Mouse (Mus musculus): ENCODE results near the gene Gm17334. TPM values are rescaled to one million over a fixed set of nuclear protein-coding genes. Genes with fewer than 3 reads are reported as not detected.
A peak's percentile ranks its signal among the peaks of the same experiment; 100 is the strongest.

Gm17334 gene
- total RNA-seq, 1 experiment from 2014 or later = not detected

GRCm38 (mm10) chr11:53758791-53759351, 14.1 kb downstream of the Gm17334 start:
- ATAC-seq (replicated peaks; ENCODE audit: insufficient number of reproducible peaks, low FRiP score, low TSS enrichment, poor library complexity, severe bottlenecking) = no peak

- 0 out of 2 replicates have a peak, but pooled peaks have one; percentile 27 for ATAC-seq (replicated peaks; ENCODE audit: insufficient number of reproducible peaks, low FRiP score, low TSS enrichment, poor library complexity, severe bottlenecking)
Measured at GRCm38 (mm10) chr11:53758033-53758432, 15.0 kb downstream of the Gm17334 start.

- ATAC-seq (replicated peaks; ENCODE audit: insufficient number of reproducible peaks, low FRiP score, low TSS enrichment, poor library complexity, severe bottlenecking) = no peak
Measured at GRCm38 (mm10) chr11:53757612-53758011, 15.4 kb downstream of the Gm17334 start.

DNA sequence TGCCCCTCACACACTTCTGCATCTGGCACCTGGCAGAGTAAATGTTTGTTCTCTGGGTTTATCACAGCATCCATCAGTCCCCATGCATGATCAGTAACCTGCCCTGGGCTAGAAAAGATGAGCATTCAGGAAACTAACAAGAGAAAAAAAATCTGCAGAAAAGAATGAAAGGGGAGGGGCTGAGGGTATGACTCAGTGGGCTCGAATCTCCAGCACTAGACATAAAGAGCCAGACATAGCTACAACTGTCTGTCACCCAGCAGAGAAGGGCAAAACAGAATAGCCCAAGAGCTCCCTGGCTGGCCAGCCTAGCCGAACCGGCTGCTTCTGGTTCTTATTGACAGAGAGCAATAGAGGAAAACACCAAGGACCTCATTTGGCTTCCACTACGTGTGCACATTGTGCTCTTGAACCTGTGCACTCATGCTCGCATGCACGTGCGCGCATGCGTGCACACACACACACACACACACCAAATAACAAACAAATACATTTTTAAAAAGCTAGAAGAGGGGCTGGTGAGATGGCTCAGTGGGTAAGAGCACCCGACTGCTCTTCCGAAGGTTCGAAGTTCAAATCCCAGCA, 17.9 kb downstream of the Gm17334 start:
- no peak for ATAC-seq (replicated peaks; ENCODE audit: insufficient number of reproducible peaks, low FRiP score, low TSS enrichment, poor library complexity, severe bottlenecking)

- ATAC-seq (replicated peaks; ENCODE audit: insufficient number of reproducible peaks, low FRiP score, low TSS enrichment, poor library complexity, severe bottlenecking) = no peak
Measured at GRCm38 (mm10) chr11:53749716-53750352, 23.2 kb downstream of the Gm17334 start.

DNA sequence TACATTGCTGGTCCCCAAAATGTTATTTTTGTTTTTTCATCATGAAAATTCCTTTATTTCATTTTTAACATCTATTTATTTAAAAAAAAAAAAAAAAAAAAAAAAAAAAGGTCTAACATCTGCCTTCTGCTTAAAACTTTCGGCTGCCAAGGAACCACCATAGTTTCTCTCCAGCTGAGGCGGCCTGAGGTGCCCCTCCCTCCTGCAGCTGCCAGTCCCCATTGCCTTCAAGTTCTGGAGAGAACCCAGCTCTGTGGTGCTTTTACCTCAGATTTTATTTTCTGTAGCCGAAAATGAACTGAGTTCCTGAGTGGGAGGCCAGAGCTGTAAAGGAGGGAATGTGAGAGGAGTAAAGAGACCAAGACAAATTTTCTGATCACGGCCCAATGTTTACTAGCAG, 23.7 kb downstream of the Gm17334 start:
- ATAC-seq (replicated peaks; ENCODE audit: insufficient number of reproducible peaks, low FRiP score, low TSS enrichment, poor library complexity, severe bottlenecking) = no peak

DNA sequence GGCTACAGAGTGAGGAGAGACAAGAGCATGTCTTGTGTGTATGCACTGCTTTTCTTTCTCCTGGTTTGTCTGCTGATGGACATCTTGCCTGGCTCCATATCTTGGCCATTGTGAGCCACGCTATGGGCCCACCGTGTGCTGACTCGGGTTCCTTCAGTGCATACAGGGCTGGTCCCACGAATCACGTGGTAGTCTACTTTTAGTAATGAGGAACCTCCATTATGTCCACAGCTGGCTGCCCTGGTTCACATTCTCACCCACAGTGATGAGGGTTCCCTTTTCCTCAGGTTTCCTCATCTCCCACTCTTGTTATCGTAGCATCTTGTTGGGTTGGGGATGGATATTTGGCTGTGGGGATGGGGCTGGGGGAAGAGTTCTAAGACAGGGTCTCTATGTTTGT, 24.4 kb downstream of the Gm17334 start:
- ATAC-seq (replicated peaks; ENCODE audit: insufficient number of reproducible peaks, low FRiP score, low TSS enrichment, poor library complexity, severe bottlenecking) = peak; percentile 94

DNA sequence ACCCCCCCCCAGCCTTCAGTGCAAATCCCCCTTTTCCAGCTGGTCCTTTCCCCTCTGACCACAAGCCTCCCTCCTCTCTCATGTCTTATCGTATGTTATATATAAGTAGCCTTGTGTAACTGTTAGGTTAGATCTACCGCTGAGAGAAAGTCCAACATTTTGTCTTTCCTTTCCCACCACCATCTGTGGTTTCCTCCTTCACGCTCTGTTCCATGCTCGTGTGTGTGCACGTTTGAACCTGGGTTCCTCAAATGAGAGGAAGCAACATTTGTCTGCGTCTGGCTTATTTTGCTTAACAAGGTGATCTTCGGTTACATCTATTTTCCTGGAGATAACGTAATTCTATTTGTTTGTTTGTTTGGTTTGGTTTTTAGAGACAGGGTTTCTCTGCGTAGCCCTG, 25.0 kb downstream of the Gm17334 start:
- no peak for ATAC-seq (replicated peaks; ENCODE audit: insufficient number of reproducible peaks, low FRiP score, low TSS enrichment, poor library complexity, severe bottlenecking)

DNA sequence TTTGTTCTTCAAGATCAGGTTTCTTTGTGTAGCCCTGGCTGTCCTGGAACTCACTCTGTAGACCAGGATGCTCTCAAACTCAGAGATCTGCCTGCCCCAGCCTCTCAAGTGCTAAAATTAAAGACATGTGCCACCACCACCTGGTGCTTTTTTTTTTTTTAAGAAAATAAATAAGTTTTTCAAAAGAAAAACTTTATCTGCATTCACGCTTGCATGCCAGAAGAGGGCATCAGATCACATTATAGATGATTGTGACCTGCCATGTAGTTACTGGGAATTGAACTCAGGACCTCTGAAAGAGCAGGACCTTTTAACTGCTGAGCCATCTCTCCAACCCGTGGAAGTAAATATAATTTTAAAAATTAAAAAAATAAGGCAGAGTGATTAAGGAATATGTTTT, 27.7 kb downstream of the Gm17334 start:
- no peak for ATAC-seq (replicated peaks; ENCODE audit: insufficient number of reproducible peaks, low FRiP score, low TSS enrichment, poor library complexity, severe bottlenecking)

- ATAC-seq (replicated peaks; ENCODE audit: insufficient number of reproducible peaks, low FRiP score, low TSS enrichment, poor library complexity, severe bottlenecking) = no peak
Measured at GRCm38 (mm10) chr11:53742353-53742752, 30.6 kb downstream of the Gm17334 start.

GRCm38 (mm10) chr11:53737573-53737946, 35.4 kb downstream of the Gm17334 start:
- ATAC-seq (replicated peaks; ENCODE audit: insufficient number of reproducible peaks, low FRiP score, low TSS enrichment, poor library complexity, severe bottlenecking) = peak; percentile 62

- ATAC-seq (replicated peaks; ENCODE audit: insufficient number of reproducible peaks, low FRiP score, low TSS enrichment, poor library complexity, severe bottlenecking) = peak; percentile 74
Measured at GRCm38 (mm10) chr11:53736771-53737572, 36.0 kb downstream of the Gm17334 start.

GRCm38 (mm10) chr11:53735682-53736245, 37.2 kb downstream of the Gm17334 start:
- ATAC-seq (replicated peaks; ENCODE audit: insufficient number of reproducible peaks, low FRiP score, low TSS enrichment, poor library complexity, severe bottlenecking) = peak; percentile 92

- ATAC-seq (replicated peaks; ENCODE audit: insufficient number of reproducible peaks, low FRiP score, low TSS enrichment, poor library complexity, severe bottlenecking) = no peak
Measured at GRCm38 (mm10) chr11:53734970-53735681, 37.9 kb downstream of the Gm17334 start.

DNA sequence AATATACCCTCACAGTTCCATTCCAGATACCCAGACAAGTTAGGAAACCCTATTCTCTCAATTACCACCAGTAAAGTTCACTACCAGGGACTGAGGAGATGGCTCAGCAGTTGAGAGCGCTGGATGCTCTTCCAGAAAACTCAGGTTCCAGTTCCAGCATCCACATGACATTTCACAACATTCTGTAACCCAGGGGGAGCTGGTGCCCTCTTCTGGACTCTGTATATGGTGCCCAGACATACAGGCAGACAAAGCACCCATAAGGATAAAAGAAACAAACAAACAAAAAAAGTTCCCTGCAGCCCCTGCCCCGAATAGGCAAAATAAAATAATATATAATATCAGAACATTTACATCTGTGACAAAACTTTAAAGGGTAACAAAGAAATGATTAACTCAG, 38.6 kb downstream of the Gm17334 start:
- no peak for ATAC-seq (replicated peaks; ENCODE audit: insufficient number of reproducible peaks, low FRiP score, low TSS enrichment, poor library complexity, severe bottlenecking)

DNA sequence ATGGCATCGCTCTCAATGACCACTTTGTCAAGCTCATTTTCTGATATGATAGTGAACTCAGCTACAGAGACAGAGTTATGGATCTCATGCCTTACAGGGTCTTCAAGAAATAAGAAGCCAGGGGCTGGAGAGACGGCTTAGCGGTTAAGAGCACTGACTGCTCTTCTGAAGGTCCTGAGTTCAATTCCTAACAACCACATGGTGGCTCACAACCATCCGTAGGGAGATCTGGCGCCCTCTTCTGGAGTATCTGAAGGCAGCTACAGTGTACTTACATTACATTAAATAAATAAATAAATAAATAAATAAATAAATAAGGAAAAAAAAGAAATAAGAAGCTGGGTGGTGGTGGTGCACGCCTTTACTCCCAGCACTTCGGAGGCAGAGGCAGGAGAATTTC, 39.2 kb downstream of the Gm17334 start:
- ATAC-seq (replicated peaks; ENCODE audit: insufficient number of reproducible peaks, low FRiP score, low TSS enrichment, poor library complexity, severe bottlenecking) = no peak

- ATAC-seq (replicated peaks; ENCODE audit: insufficient number of reproducible peaks, low FRiP score, low TSS enrichment, poor library complexity, severe bottlenecking) = no peak
Measured at GRCm38 (mm10) chr11:53732244-53732643, 40.7 kb downstream of the Gm17334 start.

DNA sequence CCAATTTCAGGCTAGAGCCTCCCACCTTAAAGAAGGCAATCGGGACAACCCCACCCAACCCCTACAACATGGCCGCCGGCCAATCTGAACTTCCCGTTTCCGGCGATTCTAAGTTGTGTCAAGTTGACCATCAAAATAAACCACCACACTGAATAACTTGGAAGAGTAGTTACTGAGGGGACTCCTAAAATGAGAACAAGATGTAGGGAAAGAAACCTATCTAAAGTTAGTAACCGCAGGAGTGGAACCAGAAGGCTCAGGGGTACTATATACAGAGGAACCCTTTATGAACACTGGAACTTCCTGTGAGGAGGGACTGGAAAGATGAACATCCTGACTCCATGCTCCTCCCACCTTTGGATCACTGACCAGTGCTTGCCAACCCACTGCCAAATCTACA, 41.5 kb downstream of the Gm17334 start:
- ATAC-seq (replicated peaks; ENCODE audit: insufficient number of reproducible peaks, low FRiP score, low TSS enrichment, poor library complexity, severe bottlenecking) = no peak
